Mouse (Mus musculus) bone marrow macrophage, adult 2 months (primary cell): ENCODE data around the gene Sppl3.

Experiments
- CTCF ChIP-seq: IDR thresholded peaks from 2 replicates; pipeline ENCODE4 v1.5.1; 2012; ENCODE audit warnings: low read depth, mild to moderate bottlenecking, low read length, moderate library complexity
- POLR2A ChIP-seq: IDR thresholded peaks from 2 replicates; pipeline ENCODE4 v1.6.1; 2012; ENCODE audit warnings: mild to moderate bottlenecking, low read depth, low read length, borderline replicate concordance

DNA sequence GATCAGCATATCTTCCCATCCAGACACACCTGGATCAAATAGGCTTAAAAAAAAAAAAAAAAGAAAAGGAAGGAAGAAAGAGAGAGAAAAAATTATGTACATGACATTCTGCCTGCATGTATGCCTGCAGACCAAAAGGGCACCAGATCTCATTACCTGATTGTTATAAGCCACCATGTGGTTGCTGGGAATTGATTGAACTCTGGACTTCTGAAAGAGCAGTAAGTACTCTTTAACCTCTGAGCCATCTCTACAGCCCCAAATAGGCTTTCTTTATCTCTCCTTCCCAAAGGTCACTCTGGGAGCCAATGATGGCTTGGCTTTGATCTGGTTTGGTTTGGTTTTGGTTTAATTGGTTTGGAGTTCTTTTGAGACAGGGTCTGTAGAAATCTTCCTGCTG, 25.9 kb upstream of the Sppl3 start:
- TF ChIP-seq CTCF (no peak), POLR2A (no peak)
